Mouse (Mus musculus) hindbrain, embryonic 13.5 days (tissue): ENCODE measurements around the gene Pstpip1. TPM values are rescaled to one million over a fixed set of nuclear protein-coding genes. Genes with fewer than 3 reads are reported as not detected.

ENCODE experiments used
- ATAC-seq: fragments of 200-750 bp; cut with Nextera tagmentation; 2 replicates; pipeline ENCODE4 v1.8.0; 2017; ENCODE audit warnings: moderate TSS enrichment; ENCODE audit not compliant: low FRiP score
- H3K27ac ChIP-seq: fragments of 300-500 bp; sonication (generic); 2 replicates; pipeline ENCODE4 v1.5.1; 2015; ENCODE audit warnings: inconsistent platforms, mild to moderate bottlenecking, moderate library complexity
- H3K27me3 ChIP-seq: fragments of 300-500 bp; sonication (generic); 2 replicates; pipeline ENCODE4 v1.6.1; 2015; ENCODE audit warnings: mild to moderate bottlenecking, inconsistent platforms
- H3K36me3 ChIP-seq: fragments of 300-500 bp; sonication (generic); 2 replicates; pipeline ENCODE4 v1.6.1; 2015; ENCODE audit warnings: mild to moderate bottlenecking, inconsistent platforms
- H3K4me1 ChIP-seq: fragments of 300-500 bp; sonication (generic); replicated peaks from 2 replicates; pipeline ENCODE4 v1.6.1; 2015; ENCODE audit warnings: inconsistent platforms
- H3K4me2 ChIP-seq: fragments of 300-500 bp; sonication (generic); 2 replicates; pipeline ENCODE4 v1.6.1; 2015; ENCODE audit warnings: inconsistent platforms, mild to moderate bottlenecking, moderate library complexity
- H3K4me3 ChIP-seq: fragments of 300-500 bp; sonication (generic); 2 replicates; pipeline ENCODE4 v1.5.1; 2015; ENCODE audit warnings: mild to moderate bottlenecking, inconsistent platforms
- H3K9ac ChIP-seq: fragments of 300-500 bp; sonication (generic); 2 replicates; pipeline ENCODE4 v1.6.1; 2015; ENCODE audit warnings: mild to moderate bottlenecking, inconsistent platforms
- H3K9me3 ChIP-seq: fragments of 300-500 bp; sonication (generic); 2 replicates; pipeline ENCODE4 v1.6.1; 2016; ENCODE audit warnings: inconsistent platforms
- WGBS: fragments of 180-500 bp; shearing (Covaris S2); methylation state at CpG from one replicate; pipeline ENCODE4 v1.1.7; 2015; 5-methylcytosine and 5-hydroxymethylcytosine counted together
- polyA plus RNA-seq: library from polyadenylated mRNA; unstranded; fragments of >200 nt; fragmentation: Nextera tagmentation; extraction: Ambion mirVana; gene quantifications from 2 replicates; pipeline ENCODE4 v1.2.1, GENCODE M21; 2015

Pstpip1 gene
- polyA plus RNA-seq, 1 experiment from 2014 or later, result 0.73 TPM

DNA sequence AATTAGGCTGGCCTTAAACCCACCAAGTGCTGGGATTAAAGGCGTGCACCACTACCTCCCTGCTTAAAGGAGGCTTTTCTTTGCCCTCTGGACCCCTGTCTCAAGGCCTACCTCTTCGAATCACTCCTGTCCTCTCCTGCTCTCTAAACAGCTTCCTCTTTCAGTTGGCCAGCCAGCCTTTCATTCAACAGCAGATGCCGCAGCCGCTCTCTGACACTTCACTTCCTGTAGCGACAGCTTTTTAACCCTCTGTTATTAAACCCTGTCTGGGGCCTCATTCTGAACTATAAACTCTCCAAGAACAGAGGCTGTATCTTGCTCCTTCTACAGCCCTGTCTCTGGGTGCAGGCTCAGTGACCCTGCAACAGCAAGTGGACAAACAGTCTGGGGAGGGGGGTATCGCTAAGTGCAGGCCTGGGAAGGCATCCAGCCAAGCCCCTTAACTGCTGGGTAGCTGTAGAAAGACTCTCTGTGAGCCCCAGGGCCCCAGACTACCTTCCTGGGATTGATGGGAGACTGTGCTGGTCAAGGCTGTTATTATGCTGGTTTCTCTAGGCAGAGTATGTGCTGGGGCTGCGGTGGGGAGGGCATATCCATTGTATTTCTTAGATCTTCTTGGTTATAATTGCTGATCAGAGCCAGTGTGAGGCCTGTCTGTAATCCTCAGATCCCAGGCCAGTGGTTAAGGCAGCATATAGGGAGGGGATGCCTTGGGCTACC is 13.7 kb upstream of the Pstpip1 start:
- Histone ChIP-seq H3K27ac (peak overlapping the region; percentile 59), H3K4me1 (peaks cover 18% of the 10 kb centered on the region), H3K36me3 (peaks cover 42% of the 10 kb centered on the region), H3K4me2 (no peak overlapping the region), H3K9me3 (no peaks in the 10 kb centered on the region), H3K9ac (0 out of 2 replicates have a peak overlapping the region, but pooled peaks have one; percentile 14), H3K4me3 (no peak overlapping the region), H3K27me3 (no peaks in the 10 kb centered on the region)
- peak; percentile 63; the same call in 1 of the 2 replicates for ATAC-seq
- 59% methylated on average over 7 of the region's 7 CpGs for WGBS

DNA sequence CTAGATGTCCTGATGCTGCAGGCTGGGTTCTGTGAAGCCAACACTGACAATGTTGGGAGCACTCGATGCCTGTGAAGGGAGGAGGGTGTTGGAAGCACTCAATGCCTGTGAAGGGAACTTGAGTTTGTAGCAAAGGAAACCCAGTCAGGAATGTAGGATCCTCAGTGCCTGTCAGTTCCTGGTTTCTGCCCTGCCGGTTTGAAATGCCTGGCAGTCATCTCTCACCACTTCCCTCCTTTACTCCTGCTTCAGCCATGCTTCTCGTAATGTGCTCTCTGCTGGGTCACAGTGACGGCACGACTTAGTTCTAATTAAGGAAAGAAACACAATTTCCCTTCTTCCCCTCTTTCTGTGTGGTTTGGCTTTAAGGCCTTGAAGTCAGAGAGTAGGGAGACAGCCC is 10.2 kb upstream of the Pstpip1 start:
- H3K9me3 ChIP-seq, result no peaks in the 10 kb centered on the region
- no peaks in the 10 kb centered on the region for H3K27me3 ChIP-seq
- H3K4me3 ChIP-seq, result no peak overlapping the region
- WGBS, result 81% methylated on average over 5 of the region's 5 CpGs
- H3K9ac ChIP-seq, result no peak overlapping the region
- ATAC-seq, result no peak
- H3K36me3 ChIP-seq, result peaks cover 26% of the 10 kb centered on the region
- peaks cover 18% of the 10 kb centered on the region for H3K4me1 ChIP-seq
- H3K27ac ChIP-seq, result no peak overlapping the region
- H3K4me2 ChIP-seq, result no peak overlapping the region

DNA sequence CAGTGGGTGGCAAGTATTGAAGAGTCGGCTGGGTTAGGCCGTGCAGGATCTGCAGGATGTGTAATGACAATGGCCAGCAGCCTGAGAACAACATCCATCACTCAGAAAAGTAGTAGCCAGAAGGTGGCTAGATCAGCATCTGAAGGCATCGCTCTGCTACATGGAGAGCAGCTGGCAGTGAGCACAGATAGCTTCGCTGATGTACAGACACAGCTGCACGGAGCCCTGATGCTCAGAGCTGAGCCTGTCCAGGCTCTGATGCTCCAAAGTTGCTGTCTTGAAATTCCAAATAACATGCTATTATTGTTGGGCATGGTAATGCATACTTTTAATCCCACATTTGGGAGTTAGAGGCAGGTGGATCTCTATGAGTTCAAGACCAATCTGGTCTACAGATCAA is 3.2 kb upstream of the Pstpip1 start:
- H3K9ac ChIP-seq, result no peak overlapping the region
- peaks cover 22% of the 10 kb centered on the region for H3K4me1 ChIP-seq
- no peak for ATAC-seq
- H3K4me2 ChIP-seq, result no peak overlapping the region
- H3K27ac ChIP-seq, result no peak overlapping the region
- no peaks in the 10 kb centered on the region for H3K9me3 ChIP-seq
- H3K4me3 ChIP-seq, result no peak overlapping the region
- WGBS, result 75% methylated on average over 5 of the region's 5 CpGs
- no peaks in the 10 kb centered on the region; the same call in 1 of the 2 replicates for H3K36me3 ChIP-seq
- no peaks in the 10 kb centered on the region for H3K27me3 ChIP-seq

DNA sequence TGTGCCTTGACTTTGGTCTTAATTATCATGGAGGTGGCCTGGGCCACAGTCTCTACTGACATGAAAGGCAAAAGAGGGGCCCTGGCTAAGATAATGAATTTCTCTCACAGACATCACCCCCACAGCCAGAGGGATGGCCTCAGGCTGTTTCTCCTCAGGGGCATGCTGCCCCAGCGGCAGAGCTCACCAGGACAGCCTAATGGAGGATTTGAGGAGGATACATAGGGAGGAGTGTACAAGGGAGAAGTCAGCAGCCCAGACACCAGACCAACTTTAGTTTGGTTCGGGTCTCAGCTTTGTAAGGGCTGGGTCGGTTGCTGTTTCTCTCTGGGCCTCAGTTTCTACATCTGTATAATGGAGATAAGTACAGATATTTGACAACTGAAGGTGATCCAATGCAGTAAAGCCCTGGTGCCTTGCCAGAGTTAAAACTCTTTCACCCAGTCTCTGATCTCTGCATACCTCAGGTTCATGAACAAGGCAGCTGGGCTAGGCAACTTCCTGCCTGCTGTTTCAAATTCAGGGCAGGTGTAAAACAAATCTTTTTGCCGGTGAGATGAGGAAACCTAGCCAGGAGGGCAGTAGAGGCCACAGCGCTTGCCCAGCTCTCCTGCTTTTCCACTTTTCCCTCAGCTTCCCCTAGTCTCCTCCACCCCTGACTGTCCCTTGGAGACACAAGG is 924 bp downstream of the Pstpip1 start:
- Histone ChIP-seq H3K27ac (peak overlapping the region; percentile 72), H3K9me3 (no peaks in the 10 kb centered on the region), H3K4me1 (peaks cover 22% of the 10 kb centered on the region), H3K27me3 (no peaks in the 10 kb centered on the region), H3K4me2 (no peak overlapping the region), H3K4me3 (no peak overlapping the region), H3K36me3 (no peaks in the 10 kb centered on the region), H3K9ac (no peak overlapping the region)
- 0 out of 2 replicates have a peak, but pooled peaks have one; percentile 11 for ATAC-seq
- WGBS, result 78% methylated on average over 5 of the region's 5 CpGs

DNA sequence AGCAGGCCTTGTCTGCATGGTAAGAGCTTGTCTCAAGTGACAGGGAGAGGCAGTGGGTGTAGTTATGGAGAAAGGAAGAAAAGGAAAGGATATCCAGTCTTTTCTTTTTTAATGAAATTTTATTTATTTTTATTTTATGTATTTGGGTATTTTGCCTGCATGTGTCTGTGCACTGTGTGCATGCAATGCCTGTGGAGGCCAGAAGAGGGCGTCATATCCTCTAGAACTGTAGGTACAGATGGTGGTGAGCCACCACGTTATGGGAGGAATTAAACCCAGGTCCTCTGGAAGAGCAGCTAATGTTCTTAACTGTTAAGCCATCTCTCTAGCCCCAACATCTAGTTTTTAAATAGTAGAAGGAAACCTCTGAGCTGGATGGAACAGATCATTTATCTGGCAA is 2.3 kb downstream of the Pstpip1 start:
- H3K4me3 ChIP-seq, result no peak overlapping the region
- no peak overlapping the region for H3K4me2 ChIP-seq
- no peak for ATAC-seq
- no peaks in the 10 kb centered on the region for H3K9me3 ChIP-seq
- no peaks in the 10 kb centered on the region for H3K27me3 ChIP-seq
- no peak overlapping the region for H3K27ac ChIP-seq
- no peak overlapping the region for H3K9ac ChIP-seq
- H3K36me3 ChIP-seq, result no peaks in the 10 kb centered on the region
- WGBS, result 43% methylated on average over 2 of the region's 2 CpGs
- H3K4me1 ChIP-seq, result peaks cover 20% of the 10 kb centered on the region

DNA sequence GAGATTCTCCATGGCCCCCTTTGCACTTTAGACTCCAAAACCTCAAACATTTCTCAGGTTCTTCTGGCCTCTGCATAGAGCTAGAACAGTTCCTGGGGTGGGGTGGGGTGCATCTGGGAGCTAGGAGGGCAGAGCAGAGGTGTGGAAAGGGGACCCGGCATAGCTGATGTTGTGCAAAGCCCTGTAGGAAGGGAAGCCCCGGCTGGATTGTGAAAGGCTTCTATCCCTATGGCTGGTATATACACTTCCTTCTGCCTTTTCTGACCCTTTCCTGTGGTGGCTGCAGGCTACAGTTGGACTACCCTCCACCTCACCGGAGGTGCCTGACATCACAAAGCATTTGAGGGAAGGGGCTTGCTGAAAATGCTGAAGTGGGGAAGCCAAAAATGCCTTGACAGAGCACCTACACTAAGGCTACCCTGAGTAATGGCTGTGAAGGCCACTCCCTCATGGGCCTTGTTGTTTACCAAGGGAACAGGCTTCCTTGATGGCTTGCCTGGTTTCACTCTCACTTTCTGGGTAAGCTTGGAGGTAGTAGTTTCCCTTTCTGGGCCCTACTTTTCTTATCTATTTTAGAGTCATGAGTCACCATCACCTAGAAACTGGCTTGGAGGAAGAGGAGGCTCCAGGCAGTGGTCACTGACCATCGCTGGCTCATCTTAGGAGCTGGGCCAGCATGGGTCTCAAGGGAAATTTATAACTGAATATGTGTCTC is 8.0 kb downstream of the Pstpip1 start:
- Histone ChIP-seq H3K27ac (no peak overlapping the region), H3K4me1 (no peaks in the 10 kb centered on the region), H3K4me2 (no peak overlapping the region), H3K9me3 (no peaks in the 10 kb centered on the region), H3K36me3 (no peaks in the 10 kb centered on the region), H3K4me3 (no peak overlapping the region), H3K9ac (no peak overlapping the region), H3K27me3 (no peaks in the 10 kb centered on the region)
- 91% methylated on average over 4 of the region's 4 CpGs for WGBS
- ATAC-seq, result no peak

DNA sequence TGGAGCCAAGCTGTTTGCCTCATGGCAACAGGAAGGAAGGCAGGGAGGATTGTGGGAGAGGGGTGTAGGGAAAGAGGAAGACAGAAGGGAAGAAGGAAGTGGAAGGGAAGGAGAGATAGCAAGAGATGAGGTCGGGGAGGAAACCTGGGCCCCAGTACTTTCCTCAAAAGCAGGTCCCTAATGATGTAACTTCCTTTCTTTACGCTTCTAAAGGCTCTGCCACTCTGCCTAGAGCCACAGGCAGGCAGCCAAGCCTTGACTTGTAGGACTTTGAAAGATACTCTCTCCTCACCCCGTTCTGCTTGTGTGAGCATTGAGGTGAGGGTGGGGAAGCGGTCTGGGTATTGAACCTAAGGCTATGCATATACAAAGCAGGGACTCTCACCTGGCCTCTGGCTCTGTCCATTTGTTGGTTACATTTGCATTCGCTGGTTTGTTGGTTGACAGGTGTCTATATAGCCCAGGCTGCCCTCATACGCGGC is 10.3 kb downstream of the Pstpip1 start:
- ATAC-seq, result no peak
- Histone ChIP-seq H3K27ac (no peak overlapping the region), H3K36me3 (no peaks in the 10 kb centered on the region), H3K27me3 (no peaks in the 10 kb centered on the region), H3K9me3 (no peaks in the 10 kb centered on the region), H3K4me3 (no peak overlapping the region), H3K4me1 (no peaks in the 10 kb centered on the region), H3K9ac (no peak overlapping the region), H3K4me2 (no peak overlapping the region)
- WGBS, result 92% methylated on average over 7 of the region's 7 CpGs

DNA sequence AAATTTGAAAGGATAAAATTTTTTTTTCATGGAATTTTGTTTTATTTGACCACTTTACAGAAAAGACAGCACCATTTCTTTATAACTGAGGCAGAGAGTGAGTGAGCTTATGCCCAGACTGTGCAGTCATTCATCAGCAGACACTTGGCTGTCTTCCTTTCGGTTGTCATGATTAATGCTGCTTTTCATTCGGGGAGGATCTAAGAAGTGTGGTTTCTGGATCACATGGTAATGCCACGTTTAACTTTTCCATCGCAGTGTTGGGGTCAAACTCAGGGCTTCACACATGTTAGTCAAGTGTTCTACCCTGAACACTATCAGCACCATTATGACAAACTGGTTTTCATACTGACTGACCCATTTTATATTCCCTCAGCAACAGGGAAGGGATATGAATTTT is 11.3 kb downstream of the Pstpip1 start:
- Histone ChIP-seq H3K9me3 (no peaks in the 10 kb centered on the region), H3K4me1 (no peaks in the 10 kb centered on the region), H3K9ac (no peak overlapping the region), H3K36me3 (no peaks in the 10 kb centered on the region), H3K4me2 (no peak overlapping the region), H3K4me3 (no peak overlapping the region), H3K27ac (no peak overlapping the region), H3K27me3 (no peaks in the 10 kb centered on the region)
- ATAC-seq, result no peak
- 46% methylated on average over 4 of the region's 4 CpGs for WGBS

DNA sequence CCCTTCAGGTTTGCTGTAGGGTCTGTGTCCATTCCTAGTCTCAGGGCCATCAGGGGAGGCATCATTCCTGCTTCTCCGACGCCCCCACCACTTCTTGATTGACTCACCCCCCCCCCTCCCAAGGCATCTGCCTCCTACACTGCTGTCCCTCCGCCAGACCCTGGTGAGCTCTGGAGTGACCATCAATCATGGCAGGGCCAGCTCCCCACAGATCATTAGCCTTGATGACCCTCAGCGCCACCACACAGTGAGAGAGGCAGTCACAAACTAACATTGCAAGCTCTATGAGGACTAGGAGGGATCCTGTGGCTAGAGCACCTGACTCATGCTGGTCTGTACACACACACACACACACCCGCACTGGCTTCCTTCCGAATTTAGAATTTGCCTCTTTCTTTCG is 15.2 kb downstream of the Pstpip1 start:
- H3K27me3 ChIP-seq, result no peaks in the 10 kb centered on the region
- 51% methylated on average over 7 of the region's 7 CpGs for WGBS
- no peaks in the 10 kb centered on the region for H3K36me3 ChIP-seq
- no peak overlapping the region for H3K4me2 ChIP-seq
- no peak overlapping the region for H3K27ac ChIP-seq
- ATAC-seq, result no peak
- H3K4me1 ChIP-seq, result no peaks in the 10 kb centered on the region
- no peaks in the 10 kb centered on the region for H3K9me3 ChIP-seq
- H3K4me3 ChIP-seq, result no peak overlapping the region
- no peak overlapping the region for H3K9ac ChIP-seq

DNA sequence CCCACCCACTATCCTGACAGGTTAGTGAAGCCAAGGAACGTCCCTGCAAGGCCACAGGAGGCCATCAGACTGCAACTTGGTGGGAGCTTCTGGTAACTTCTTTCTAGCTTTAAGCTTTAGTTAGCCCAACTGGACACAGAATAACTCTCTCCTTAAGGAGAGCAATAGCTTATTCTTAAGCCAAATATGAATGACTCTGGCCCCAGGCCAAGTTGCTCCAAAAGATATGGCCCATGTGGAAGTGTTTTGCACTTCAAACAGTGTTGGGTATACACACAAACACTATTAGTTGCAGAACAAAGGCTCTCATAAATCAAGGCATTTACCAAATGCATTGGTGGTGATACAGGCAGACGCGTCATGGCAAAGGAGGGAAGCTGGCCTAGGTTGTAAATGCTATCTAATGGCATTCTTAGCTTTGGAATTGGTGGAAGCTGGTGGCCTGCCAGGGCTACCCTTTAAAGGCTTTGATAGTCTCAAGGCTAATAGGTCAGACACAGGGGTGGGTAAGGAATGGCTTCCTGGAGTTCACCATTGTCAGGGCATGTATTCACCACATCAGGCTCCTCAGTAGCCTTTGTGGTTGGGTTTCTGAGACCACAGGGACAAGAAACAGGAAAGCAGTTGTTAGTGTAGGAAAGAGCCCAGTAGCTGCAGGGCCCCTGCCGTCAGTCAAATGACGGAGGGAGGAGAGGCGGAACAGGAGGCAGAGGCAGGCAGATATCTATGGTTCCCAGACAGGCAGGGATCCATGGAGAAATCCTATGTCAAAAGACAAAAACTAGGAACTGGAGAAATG is 16.7 kb downstream of the Pstpip1 start:
- no peak overlapping the region for H3K4me3 ChIP-seq
- H3K4me2 ChIP-seq, result no peak overlapping the region
- no peak overlapping the region for H3K9ac ChIP-seq
- no peak for ATAC-seq
- no peaks in the 10 kb centered on the region for H3K9me3 ChIP-seq
- WGBS, result 59% methylated on average over 6 of the region's 6 CpGs
- H3K27me3 ChIP-seq, result no peaks in the 10 kb centered on the region
- no peak overlapping the region for H3K27ac ChIP-seq
- no peaks in the 10 kb centered on the region for H3K4me1 ChIP-seq
- no peaks in the 10 kb centered on the region for H3K36me3 ChIP-seq

DNA sequence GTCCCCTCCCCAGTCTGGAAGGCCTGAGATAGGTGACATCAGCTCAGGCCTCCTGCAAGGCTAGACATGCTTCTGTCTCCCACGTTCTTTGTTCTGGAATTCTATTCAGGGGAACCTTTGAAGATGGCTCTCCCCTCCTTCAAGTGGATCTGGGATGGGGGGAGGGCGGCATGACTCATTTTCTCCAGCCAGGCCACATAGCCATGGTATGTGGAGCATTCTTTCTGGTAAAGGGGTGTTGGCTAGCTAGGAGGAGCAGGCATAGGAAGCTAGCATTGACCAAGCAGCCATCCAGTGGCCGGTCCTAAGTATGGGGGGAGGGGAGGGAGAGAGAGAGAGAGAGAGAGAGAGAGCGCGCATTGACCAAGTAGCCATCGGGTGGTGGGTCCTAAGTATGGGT is 17.8 kb downstream of the Pstpip1 start:
- no peaks in the 10 kb centered on the region for H3K4me1 ChIP-seq
- H3K9me3 ChIP-seq, result no peaks in the 10 kb centered on the region
- 72% methylated on average over 6 of the region's 6 CpGs for WGBS

DNA sequence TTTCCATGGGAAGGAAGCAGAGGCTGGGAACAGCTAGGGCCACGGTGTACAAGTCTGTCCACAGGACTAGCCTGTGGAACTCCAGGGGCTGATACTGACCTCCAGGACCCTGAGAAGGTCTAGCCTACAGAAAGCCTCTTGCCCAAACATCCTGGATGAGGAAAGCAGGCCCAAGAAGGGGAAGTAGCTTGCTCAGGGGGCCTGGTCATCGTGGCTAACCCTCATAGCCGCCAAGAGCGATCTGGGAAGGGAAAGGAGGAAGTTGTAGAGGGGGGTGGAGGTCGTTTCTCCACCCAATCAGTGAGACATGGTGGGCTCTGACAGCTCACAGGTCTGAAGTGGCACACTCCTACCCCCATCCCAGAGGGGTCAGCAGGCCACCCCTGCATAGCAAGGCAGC is 18.4 kb downstream of the Pstpip1 start:
- no peak for ATAC-seq
- Histone ChIP-seq H3K27me3 (no peaks in the 10 kb centered on the region), H3K9me3 (no peaks in the 10 kb centered on the region), H3K4me3 (no peak overlapping the region), H3K9ac (no peak overlapping the region), H3K4me2 (no peak overlapping the region), H3K36me3 (no peaks in the 10 kb centered on the region), H3K27ac (no peak overlapping the region), H3K4me1 (no peaks in the 10 kb centered on the region)
- WGBS, result 88% methylated on average over 5 of the region's 5 CpGs

More for the DNA sequence above, 17.8 kb downstream of the Pstpip1 start:
- Histone ChIP-seq H3K4me3 (no peak overlapping the region), H3K36me3 (no peaks in the 10 kb centered on the region), H3K9ac (no peak overlapping the region), H3K4me2 (no peak overlapping the region), H3K27me3 (no peaks in the 10 kb centered on the region), H3K27ac (no peak overlapping the region)
- ATAC-seq, result no peak
